Mouse (Mus musculus) liver, adult 2 months (tissue): ENCODE results near the gene Nipsnap3b.

ENCODE experiments used
- CTCF ChIP-seq: fragments of 200-500 bp; IDR thresholded peaks from 2 replicates; pipeline ENCODE4 v1.5.1; 2011; ENCODE audit warnings: low read depth, low read length, control low read depth
- POLR2A ChIP-seq: fragments of 200-500 bp; IDR thresholded peaks from 2 replicates; pipeline ENCODE4 v1.6.1; 2011; ENCODE audit warnings: low read length, control low read depth; ENCODE audit not compliant: insufficient read depth; ENCODE audit errors: extremely low read depth

- TF ChIP-seq CTCF (no peak), POLR2A (no peak)
Measured at GRCm38 (mm10) chr4:52964247-52964646, 47.4 kb upstream of the Nipsnap3b start, which contains the start of gene Olfr270.
